Mouse (Mus musculus): ENCODE measurements around the gene Cnnm3.

The Cnnm3 gene

GRCm38 (mm10) chr1:36511289-36512021 is at the start of gene Cnnm3:
Cnnm3 (plus strand) TSS chr1:36511867.
- peak; percentile 100 for DNase-seq (ENCODE audit: low spot score)

- no peak for DNase-seq (ENCODE audit: low spot score)
Observed at GRCm38 (mm10) chr1:36465641-36466160, 46.0 kb upstream of the Cnnm3 start.

GRCm38 (mm10) chr1:36467446-36467845 is 44.2 kb upstream of the Cnnm3 start:
- DNase-seq (ENCODE audit: low spot score), result no peak

- DNase-seq (ENCODE audit: low spot score), result no peak
Observed at GRCm38 (mm10) chr1:36469811-36470444, 41.7 kb upstream of the Cnnm3 start.

- peak; percentile 96 for DNase-seq (ENCODE audit: low spot score)
Observed at GRCm38 (mm10) chr1:36471181-36472105, 40.2 kb upstream of the Cnnm3 start, which contains the start of gene Cnnm4. Cnnm4 (plus strand) TSS chr1:36471620.

- DNase-seq (ENCODE audit: low spot score), result no peak
Observed at GRCm38 (mm10) chr1:36472106-36472440, 39.6 kb upstream of the Cnnm3 start.

- no peak for DNase-seq (ENCODE audit: low spot score)
Observed at GRCm38 (mm10) chr1:36473211-36473780, 38.4 kb upstream of the Cnnm3 start.

GRCm38 (mm10) chr1:36474646-36475045 is 37.0 kb upstream of the Cnnm3 start:
- DNase-seq (ENCODE audit: low spot score), result no peak

GRCm38 (mm10) chr1:36475480-36476110 is 36.1 kb upstream of the Cnnm3 start:
- no peak for DNase-seq (ENCODE audit: low spot score)

GRCm38 (mm10) chr1:36476426-36476825 is 35.2 kb upstream of the Cnnm3 start:
- DNase-seq (ENCODE audit: low spot score), result no peak

GRCm38 (mm10) chr1:36478343-36478795 is 33.3 kb upstream of the Cnnm3 start:
- DNase-seq (ENCODE audit: low spot score), result no peak

GRCm38 (mm10) chr1:36479903-36480899 is 31.5 kb upstream of the Cnnm3 start:
- DNase-seq (ENCODE audit: low spot score), result no peak

GRCm38 (mm10) chr1:36483825-36484224 is 27.8 kb upstream of the Cnnm3 start:
- no peak for DNase-seq (ENCODE audit: low spot score)

GRCm38 (mm10) chr1:36485080-36485479 is 26.6 kb upstream of the Cnnm3 start:
- no peak for DNase-seq (ENCODE audit: low spot score)

- no peak for DNase-seq (ENCODE audit: low spot score)
Observed at GRCm38 (mm10) chr1:36487111-36487510, 24.6 kb upstream of the Cnnm3 start.

- DNase-seq (ENCODE audit: low spot score), result no peak
Observed at GRCm38 (mm10) chr1:36489661-36490060, 22.0 kb upstream of the Cnnm3 start.

GRCm38 (mm10) chr1:36492416-36493139 is 19.1 kb upstream of the Cnnm3 start:
- DNase-seq (ENCODE audit: low spot score), result peak; percentile 82

- DNase-seq (ENCODE audit: low spot score), result no peak
Observed at GRCm38 (mm10) chr1:36493299-36493698, 18.4 kb upstream of the Cnnm3 start.

GRCm38 (mm10) chr1:36496719-36497118 is 14.9 kb upstream of the Cnnm3 start:
- no peak for DNase-seq (ENCODE audit: low spot score)

All from MN1 (cell line).